Mouse (Mus musculus): Measurements from ENCODE around the gene Lmbrd2. TPM values are rescaled to one million over a fixed set of nuclear protein-coding genes. Genes with fewer than 3 reads are reported as not detected.
"Not testable (repeated sequence)": the region's sequence is repeated elsewhere in the genome, so short reads cannot be mapped to it uniquely, and the experiment has no call there.

The Lmbrd2 gene
- total RNA-seq, 1 experiment from 2014 or later: 10.5 TPM

GRCm38 (mm10) chr15:9132693-9133443 lies 7.5 kb upstream of the Lmbrd2 start:
- no peak for ATAC-seq (replicated peaks; ENCODE audit: low read depth, poor library complexity, severe bottlenecking)

GRCm38 (mm10) chr15:9134891-9135507 lies 5.4 kb upstream of the Lmbrd2 start:
- ATAC-seq (replicated peaks; ENCODE audit: low read depth, poor library complexity, severe bottlenecking): no peak

- no peak for ATAC-seq (replicated peaks; ENCODE audit: low read depth, poor library complexity, severe bottlenecking)
Observed at GRCm38 (mm10) chr15:9139447-9139846, 903 bp upstream of the Lmbrd2 start.

- peak; percentile 60 for ATAC-seq (replicated peaks; ENCODE audit: low read depth, poor library complexity, severe bottlenecking)
Observed at GRCm38 (mm10) chr15:9140684-9141171, 378 bp downstream of the Lmbrd2 start.

- no peak for ATAC-seq (replicated peaks; ENCODE audit: low read depth, poor library complexity, severe bottlenecking)
Observed at GRCm38 (mm10) chr15:9155325-9155724, 15.0 kb downstream of the Lmbrd2 start, which contains the start of gene Skp2. Gene Skp2, minus strand, starts transcription at chr15:9155425.

GRCm38 (mm10) chr15:9162557-9163070 lies 22.3 kb downstream of the Lmbrd2 start:
- no peak for ATAC-seq (replicated peaks; ENCODE audit: low read depth, poor library complexity, severe bottlenecking)

GRCm38 (mm10) chr15:9164125-9164524 lies 23.8 kb downstream of the Lmbrd2 start:
- no peak for ATAC-seq (replicated peaks; ENCODE audit: low read depth, poor library complexity, severe bottlenecking)

GRCm38 (mm10) chr15:9177038-9177437 lies 36.7 kb downstream of the Lmbrd2 start:
- no peak for ATAC-seq (replicated peaks; ENCODE audit: low read depth, poor library complexity, severe bottlenecking)

- no peak for ATAC-seq (replicated peaks; ENCODE audit: low read depth, poor library complexity, severe bottlenecking)
Observed at GRCm38 (mm10) chr15:9183995-9184394, 43.6 kb downstream of the Lmbrd2 start.

GRCm38 (mm10) chr15:9189796-9190195 lies 49.4 kb downstream of the Lmbrd2 start:
- ATAC-seq (replicated peaks; ENCODE audit: low read depth, poor library complexity, severe bottlenecking): no peak

GRCm38 (mm10) chr15:9192685-9193084 lies 52.3 kb downstream of the Lmbrd2 start:
- peak; percentile 78 for ATAC-seq (replicated peaks; ENCODE audit: low read depth, poor library complexity, severe bottlenecking)

- peak; percentile 73; the same call in 1 of the 2 replicates for ATAC-seq (replicated peaks; ENCODE audit: low read depth, poor library complexity, severe bottlenecking)
Observed at GRCm38 (mm10) chr15:9198421-9198820, 58.1 kb downstream of the Lmbrd2 start.

GRCm38 (mm10) chr15:9211891-9212290 lies 71.5 kb downstream of the Lmbrd2 start:
- no peak for ATAC-seq (replicated peaks; ENCODE audit: low read depth, poor library complexity, severe bottlenecking)

GRCm38 (mm10) chr15:9213026-9213425 lies 72.7 kb downstream of the Lmbrd2 start:
- not testable (repeated sequence) for ATAC-seq (replicated peaks; ENCODE audit: low read depth, poor library complexity, severe bottlenecking)

GRCm38 (mm10) chr15:9213431-9213830 lies 73.1 kb downstream of the Lmbrd2 start:
- not testable (repeated sequence) for ATAC-seq (replicated peaks; ENCODE audit: low read depth, poor library complexity, severe bottlenecking)

GRCm38 (mm10) chr15:9216446-9216845 lies 76.1 kb downstream of the Lmbrd2 start:
- ATAC-seq (replicated peaks; ENCODE audit: low read depth, poor library complexity, severe bottlenecking): no peak

GRCm38 (mm10) chr15:9230917-9231316 lies 90.6 kb downstream of the Lmbrd2 start:
- 0 out of 2 replicates have a peak, but pooled peaks have one; percentile 45 for ATAC-seq (replicated peaks; ENCODE audit: low read depth, poor library complexity, severe bottlenecking)

- ATAC-seq (replicated peaks; ENCODE audit: low read depth, poor library complexity, severe bottlenecking): no peak
Observed at GRCm38 (mm10) chr15:9246345-9246744, 106.0 kb downstream of the Lmbrd2 start.
